ENCODE assay signal across 17 mouse cellular contexts in the genomic region with DNA sequence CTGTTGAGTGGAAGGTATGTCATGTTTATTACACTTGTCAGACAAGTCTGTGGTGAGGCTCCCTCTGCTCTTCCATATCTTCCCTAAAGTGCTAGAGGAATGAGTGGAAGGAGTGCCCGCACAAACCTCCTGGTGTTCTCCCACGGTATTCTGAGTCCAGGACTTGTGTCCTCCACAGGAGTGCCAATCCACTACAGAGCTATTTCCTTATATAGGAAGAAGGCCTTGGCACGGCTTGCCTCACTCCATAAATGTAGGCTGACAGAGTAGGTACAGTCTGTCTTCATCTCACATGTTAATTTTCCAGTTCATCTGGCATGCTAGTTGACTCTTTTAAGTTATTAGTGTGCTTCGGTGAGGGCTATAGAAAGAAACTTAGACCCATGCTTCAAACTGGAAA.
DNase-seq lines count a peak whose midpoint lies in the region; ATAC-seq lines count a peak whose summit lies in the region.
"Had no signal": no experiment of that assay in that cellular context is flagged by ENCODE, and none has a peak within 500 bp of the region (broad histone marks: within the 10 kb centered on the region; RNA-seq: fewer than 3 reads in every experiment).

No protein-coding gene starts in this region.

- peak; percentile 96 for ATAC-seq in frontal cortex, adult (ENCODE audit: low TSS enrichment)
- ATAC-seq: CD4-positive, CD25-positive, alpha-beta regulatory T cell, adult 4 months; forebrain, embryonic 16.5 days; midbrain, embryonic 16.5 days had no signal

- DNase-seq in frontal cortex, postnatal 25 days (ENCODE audit: low spot score in 2 of 2), result no peak
- DNase-seq in layer of hippocampus, adult 9-11 months, result peak; percentile 15
- DNase-seq in layer of hippocampus, postnatal 36 days, result no peak
- peak; percentile 70 for DNase-seq in brain, adult 2 months (ENCODE audit: low read depth, low spot score)
- DNase-seq in left cerebral cortex, adult 9 months (ENCODE audit: low spot score in 2 of 2), result peak; percentile 34 to 35
- DNase-seq in ovary, postnatal 36 days (ENCODE audit: low spot score), result no peak
- no peak for DNase-seq in urinary bladder, postnatal 10 days (ENCODE audit: low spot score)
- DNase-seq: adrenal gland, postnatal 36 days; cerebellum, adult 8-10 months; gastrocnemius, postnatal 36 days; kidney, adult 18-20 months; kidney, postnatal 14 days; lung, postnatal 10 days had no signal

Comparison
In these comparisons a context has a peak if more than half of its experiments do, and no peak if none do; other contexts are left out.
1. DNase-seq: peak in layer of hippocampus, adult 9-11 months (single experiment), brain, adult 2 months (single experiment) and left cerebral cortex, adult 9 months (2 of 2); none in frontal cortex, postnatal 25 days (0 of 2), layer of hippocampus, postnatal 36 days (0 of 2), ovary, postnatal 36 days (single experiment) and urinary bladder, postnatal 10 days (single experiment).